Mouse (Mus musculus) midbrain, embryonic 14.5 days (tissue): ENCODE data around the gene Zfp36. TPM values are rescaled to one million over a fixed set of nuclear protein-coding genes. Genes with fewer than 3 reads are reported as not detected.
A peak's percentile ranks its signal among the peaks of the same experiment; 100 is the strongest.

Experiments used
- ATAC-seq: fragments of 200-750 bp; cut with Nextera tagmentation; 2 replicates; pipeline ENCODE4 v1.8.0; 2017; ENCODE audit warnings: moderate number of reproducible peaks, moderate library complexity; ENCODE audit not compliant: low FRiP score, low TSS enrichment
- DNase-seq: peaks from one replicate; pipeline ENCODE4 v3.0.0-alpha.2; 2015
- H3K27ac ChIP-seq: fragments of 300-500 bp; sonication (generic); replicated peaks from 2 replicates; pipeline ENCODE4 v1.5.1; 2014; ENCODE audit warnings: mild to moderate bottlenecking, low read depth, low read length, moderate library complexity
- H3K27me3 ChIP-seq: fragments of 300-500 bp; sonication (generic); 2 replicates; pipeline ENCODE4 v1.6.1; 2014; ENCODE audit warnings: low read length, control low read depth, mixed read lengths; ENCODE audit not compliant: control insufficient read depth, insufficient read depth
- H3K36me3 ChIP-seq: fragments of 300-500 bp; sonication (generic); 2 replicates; pipeline ENCODE4 v1.6.1; 2014; ENCODE audit warnings: low read length, control low read depth; ENCODE audit not compliant: control insufficient read depth, insufficient read depth
- H3K4me1 ChIP-seq: fragments of 300-500 bp; sonication (generic); 2 replicates; pipeline ENCODE4 v1.6.1; 2014; ENCODE audit warnings: mild to moderate bottlenecking, antibody characterized with exemption, low read length, control low read depth; ENCODE audit not compliant: control insufficient read depth, insufficient read depth
- H3K4me2 ChIP-seq: fragments of 300-500 bp; sonication (generic); 2 replicates; pipeline ENCODE4 v1.6.1; 2014; ENCODE audit warnings: mild to moderate bottlenecking, low read length, moderate library complexity
- H3K4me3 ChIP-seq: fragments of 300-500 bp; sonication (generic); replicated peaks from 2 replicates; pipeline ENCODE4 v1.5.1; 2014; ENCODE audit warnings: low read depth, low read length
- H3K9ac ChIP-seq: fragments of 300-500 bp; sonication (generic); replicated peaks from 2 replicates; pipeline ENCODE4 v1.6.1; 2014; ENCODE audit warnings: mild to moderate bottlenecking, low read length, moderate library complexity
- H3K9me3 ChIP-seq: fragments of 300-500 bp; sonication (generic); 2 replicates; pipeline ENCODE4 v1.6.1; 2016; ENCODE audit warnings: low read length, control low read depth, mixed read lengths; ENCODE audit not compliant: control insufficient read depth
- WGBS: fragments of 180-500 bp; shearing (Covaris S2); extraction: QIAGEN DNeasy Blood & Tissue Kit; methylation state at CpG from one replicate; pipeline ENCODE4 v1.1.7; 2014; 5-methylcytosine and 5-hydroxymethylcytosine counted together
- polyA plus RNA-seq: library from polyadenylated mRNA; unstranded; fragments of >200 nt; fragmentation: Nextera tagmentation; extraction: Ambion mirVana; gene quantifications from 2 replicates; pipeline ENCODE4 v1.2.1, GENCODE M21; 2014

The Zfp36 gene
- polyA plus RNA-seq, 1 experiment from 2014 or later = 3.4 TPM

GRCm38 (mm10) chr7:28341381-28341780, 38.7 kb downstream of the Zfp36 start:
- H3K9ac ChIP-seq = no peak overlapping the region
- 58% methylated on average over 7 of the region's 7 CpGs for WGBS
- ATAC-seq = no peak

GRCm38 (mm10) chr7:28339213-28339917, 40.7 kb downstream of the Zfp36 start:
- Histone ChIP-seq H3K9me3 (no peaks in the 10 kb centered on the region), H3K27me3 (no peaks in the 10 kb centered on the region), H3K9ac (no peak overlapping the region; the same call in 1 of the 2 replicates), H3K36me3 (0 out of 2 replicates have a peak, but pooled peaks cover 5% of the 10 kb centered on the region), H3K4me1 (peaks cover 8% of the 10 kb centered on the region; the same call in 1 of the 2 replicates), H3K4me3 (peak overlapping the region; percentile 98), H3K4me2 (peak overlapping the region; percentile 86), H3K27ac (peak overlapping the region; percentile 77)
- DNase-seq (peak; percentile 33), ATAC-seq (no peak)
- 78% methylated on average over 19 of the region's 19 CpGs for WGBS

More at GRCm38 (mm10) chr7:28341381-28341780, 38.7 kb downstream of the Zfp36 start:
- Histone ChIP-seq H3K9me3 (no peaks in the 10 kb centered on the region), H3K4me3 (no peak overlapping the region), H3K27ac (no peak overlapping the region), H3K4me1 (peaks cover 8% of the 10 kb centered on the region; the same call in 1 of the 2 replicates), H3K27me3 (no peaks in the 10 kb centered on the region), H3K4me2 (no peak overlapping the region), H3K36me3 (no peaks in the 10 kb centered on the region)
- DNase-seq = no peak

- H3K36me3 ChIP-seq = 0 out of 2 replicates have a peak, but pooled peaks cover 5% of the 10 kb centered on the region
- H3K27me3 ChIP-seq = no peaks in the 10 kb centered on the region
- WGBS = under 1% methylated on average over 77 of the region's 77 CpGs
- peak within 1 kb of the TSS; percentile 85 for H3K27ac ChIP-seq
- ATAC-seq (peak; percentile 98), DNase-seq (peak; percentile 100)
- peaks cover 8% of the 10 kb centered on the region; the same call in 1 of the 2 replicates for H3K4me1 ChIP-seq
- peak within 1 kb of the TSS; percentile 98 for H3K4me3 ChIP-seq
- peak within 1 kb of the TSS; percentile 88 for H3K9ac ChIP-seq
- H3K9me3 ChIP-seq = no peaks in the 10 kb centered on the region
- H3K4me2 ChIP-seq = peak within 1 kb of the TSS; percentile 86
Observed at GRCm38 (mm10) chr7:28338108-28338998, 41.7 kb downstream of the Zfp36 start, which contains the start of gene Supt5. Supt5 (minus strand) TSS chr7:28338746.

DNA sequence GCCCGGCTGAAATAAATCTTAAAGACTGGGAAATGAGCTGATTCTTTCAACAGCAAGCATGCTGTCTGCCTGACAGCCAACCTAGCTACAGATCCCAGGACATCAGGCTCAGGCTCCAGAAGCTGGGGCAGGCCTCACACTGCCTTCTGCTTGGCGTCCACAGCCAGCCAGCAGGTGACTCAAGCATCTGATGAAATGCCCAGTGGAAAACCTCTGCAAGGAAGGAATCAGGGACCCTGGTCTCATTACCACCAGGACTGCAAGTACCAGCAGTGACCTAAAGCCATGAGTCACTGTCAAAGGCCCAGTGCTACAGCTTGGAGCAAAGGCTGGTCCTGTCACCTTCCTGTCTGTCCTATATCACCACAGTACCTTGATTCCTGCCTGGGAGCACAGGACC, 44.6 kb downstream of the Zfp36 start:
- Histone ChIP-seq H3K4me2 (no peak overlapping the region), H3K4me3 (no peak overlapping the region), H3K27ac (no peak overlapping the region), H3K9me3 (no peaks in the 10 kb centered on the region), H3K9ac (no peak overlapping the region), H3K36me3 (peaks cover 14% of the 10 kb centered on the region), H3K4me1 (peaks cover 8% of the 10 kb centered on the region; the same call in 1 of the 2 replicates), H3K27me3 (no peaks in the 10 kb centered on the region)
- no peak for DNase-seq
- ATAC-seq = no peak
- WGBS = 89% methylated on average over 2 of the region's 2 CpGs

GRCm38 (mm10) chr7:28334534-28334933, 45.5 kb downstream of the Zfp36 start:
- H3K4me2 ChIP-seq = no peak overlapping the region
- H3K36me3 ChIP-seq = peaks cover 24% of the 10 kb centered on the region
- H3K9ac ChIP-seq = no peak overlapping the region
- H3K4me3 ChIP-seq = no peak overlapping the region
- DNase-seq = no peak
- WGBS = 95% methylated on average over 4 of the region's 4 CpGs
- peaks cover 8% of the 10 kb centered on the region; the same call in 1 of the 2 replicates for H3K4me1 ChIP-seq
- H3K27me3 ChIP-seq = no peaks in the 10 kb centered on the region
- ATAC-seq = no peak
- H3K27ac ChIP-seq = no peak overlapping the region
- H3K9me3 ChIP-seq = no peaks in the 10 kb centered on the region

GRCm38 (mm10) chr7:28328260-28328659, 51.8 kb downstream of the Zfp36 start:
- peaks cover 79% of the 10 kb centered on the region for H3K36me3 ChIP-seq
- H3K27ac ChIP-seq = no peak overlapping the region
- ATAC-seq = no peak
- WGBS = 96% methylated on average over 2 of the region's 2 CpGs
- no peaks in the 10 kb centered on the region for H3K4me1 ChIP-seq
- H3K9ac ChIP-seq = no peak overlapping the region
- no peak overlapping the region for H3K4me3 ChIP-seq
- no peaks in the 10 kb centered on the region for H3K9me3 ChIP-seq
- no peaks in the 10 kb centered on the region for H3K27me3 ChIP-seq
- H3K4me2 ChIP-seq = no peak overlapping the region
- no peak for DNase-seq

Other genes with a start within 250 kb of the Zfp36 start
- gene Fbl, start 210.5 kb downstream of the Zfp36 start, polyA plus RNA-seq = 26.2 and 36.4 TPM in 2 replicates
- 13.7 and 17.3 TPM in 2 replicates for gene Dyrk1b, start 200.8 kb downstream of the Zfp36 start, polyA plus RNA-seq
- 6.8 and 14.7 TPM in 2 replicates for gene Eid2, start 112.4 kb downstream of the Zfp36 start, polyA plus RNA-seq
- 40.2 TPM in 2 replicates for gene Eid2b, start 102.5 kb downstream of the Zfp36 start, polyA plus RNA-seq
- 0.28 and 1.8 TPM in 2 replicates for gene Selenov, start 89.1 kb downstream of the Zfp36 start, polyA plus RNA-seq
- 24.1 and 32.2 TPM in 2 replicates for gene Dll3, start 78.0 kb downstream of the Zfp36 start, polyA plus RNA-seq
- 136 and 138 TPM in 2 replicates for gene Timm50, start 68.2 kb downstream of the Zfp36 start, polyA plus RNA-seq
- gene Supt5, start 41.5 kb downstream of the Zfp36 start, polyA plus RNA-seq = 62.6 and 80.6 TPM in 2 replicates
- gene Rps16, start 29.6 kb downstream of the Zfp36 start, polyA plus RNA-seq = 580 and 617 TPM in 2 replicates
- 17.7 and 22.9 TPM in 2 replicates for gene Plekhg2, start 7.7 kb downstream of the Zfp36 start, polyA plus RNA-seq
- gene Med29, start 12.5 kb upstream of the Zfp36 start, polyA plus RNA-seq = 38.3 and 47.9 TPM in 2 replicates
- gene Paf1, start 12.7 kb upstream of the Zfp36 start, polyA plus RNA-seq = 78.0 and 81.9 TPM in 2 replicates
- 1.7 and 5.1 TPM in 2 replicates for gene Gmfg, start 57.2 kb upstream of the Zfp36 start, polyA plus RNA-seq
- 18.3 and 19.9 TPM in 2 replicates for gene Lrfn1, start 71.7 kb upstream of the Zfp36 start, polyA plus RNA-seq
- gene Ifnl2, start 130.2 kb upstream of the Zfp36 start, polyA plus RNA-seq = not detected in 2 replicates
- gene Ifnl3, start 142.6 kb upstream of the Zfp36 start, polyA plus RNA-seq = not detected in 2 replicates
- gene Sycn, start 160.6 kb upstream of the Zfp36 start, polyA plus RNA-seq = not detected in 2 replicates
- gene Nccrp1, start 167.0 kb upstream of the Zfp36 start, polyA plus RNA-seq = 0.13 TPM in 1 of 2 replicates, not detected in the other
- gene Samd4b, start 217.9 kb upstream of the Zfp36 start, polyA plus RNA-seq = 27.2 and 29.5 TPM in 2 replicates
- gene Pak4, start 217.9 kb upstream of the Zfp36 start, polyA plus RNA-seq = 12.3 and 15.6 TPM in 2 replicates